21 mouse cellular contexts compared by ENCODE assay signal in the genomic region with DNA sequence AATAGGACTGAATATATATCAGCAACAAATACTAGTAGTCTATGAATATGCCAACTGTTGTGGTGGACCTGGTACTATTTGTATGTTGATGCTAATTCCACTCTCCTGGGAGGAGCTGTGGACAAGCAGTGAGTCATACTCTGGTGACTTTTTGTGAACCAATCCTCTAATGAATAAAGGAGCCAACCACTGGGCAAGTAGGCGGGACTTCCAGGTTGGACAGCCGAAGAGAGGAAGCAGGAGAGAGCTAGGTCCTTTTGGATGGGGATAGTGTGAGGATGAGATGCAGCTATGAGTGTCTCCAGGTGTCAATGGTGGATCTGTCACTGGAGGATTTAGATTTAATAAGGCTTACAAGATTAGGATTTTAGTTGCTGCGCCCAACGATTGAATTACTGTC.
A peak's percentile ranks its signal among the peaks of the same experiment; 100 is the strongest.
DNase-seq lines count a peak whose midpoint lies in the region; ATAC-seq and TF ChIP-seq lines count a peak whose summit lies in the region.
"Had no signal": no experiment of that assay in that cellular context is flagged by ENCODE, and none has a peak within 500 bp of the region (broad histone marks: within the 10 kb centered on the region; RNA-seq: fewer than 3 reads in every experiment).

No protein-coding gene starts in this region.

- TF ChIP-seq RAD21 in CH12.LX (IDR thresholded peaks at IDR 0.05; ENCODE audit: low read depth, low read length): no peak

- WGBS in heart, embryonic 12.5 days: 85% methylated on average over 4 of the region's 4 CpGs
- WGBS in midbrain, embryonic 15.5 days: 90% methylated on average over 4 of the region's 4 CpGs

- no peak for TF ChIP-seq EP300 in CH12.LX (IDR thresholded peaks at IDR 0.05; ENCODE audit: low read length)

- H3K4me2 ChIP-seq in heart, embryonic 12.5 days: no peak overlapping the region
- H3K4me2 ChIP-seq in CH12.LX (ENCODE audit: insufficient read depth, low read depth, poor library complexity, severe bottlenecking): peak overlapping the region; percentile 5; the same call in 1 of the 2 replicates
- H3K4me2 ChIP-seq in midbrain, embryonic 15.5 days: no peak overlapping the region
- H3K4me2 ChIP-seq: forebrain, embryonic 13.5 days; heart, embryonic 15.5 days; hindbrain, embryonic 13.5 days had no signal

- dilution Hi-C loops in CH12.LX (cut with MboI; ENCODE audit: extremely low pct_ligation_motif_present, extremely low pct_unique_long_range_greater_than_20kb, low sequenced_read_pairs): no loop called here

- no peak overlapping the region for H3K4me3 ChIP-seq in heart, embryonic 12.5 days
- no peak overlapping the region for H3K4me3 ChIP-seq in CH12.LX (replicated peaks in 1 of 3; ENCODE audit: low read depth in 2 of 3, low read length in 2 of 3, poor library complexity in 1 of 3)
- H3K4me3 ChIP-seq in midbrain, embryonic 15.5 days: no peak overlapping the region
- H3K4me3 ChIP-seq: embryonic facial prominence, embryonic 10.5 days; forebrain, embryonic 13.5 days; heart, embryonic 10.5 days; heart, embryonic 15.5 days; hindbrain, embryonic 13.5 days had no signal

- no peaks in the 10 kb centered on the region for H3K79me2 ChIP-seq in CH12.LX (replicated peaks; ENCODE audit: control insufficient read depth, extremely low read depth, insufficient read depth, poor library complexity, severe bottlenecking)

- H3K4me1 ChIP-seq in heart, embryonic 12.5 days (replicated peaks): peaks cover 15% of the 10 kb centered on the region
- peaks cover 0 to 3% of the 10 kb centered on the region in 2 experiments; a peak in 1 of 4 replicates for H3K4me1 ChIP-seq in CH12.LX (ENCODE audit: control insufficient read depth in 1 of 2, insufficient read depth in 2 of 2)
- H3K4me1 ChIP-seq in midbrain, embryonic 15.5 days: no peaks in the 10 kb centered on the region
- H3K4me1 ChIP-seq: embryonic facial prominence, embryonic 10.5 days; forebrain, embryonic 13.5 days; hindbrain, embryonic 13.5 days had no signal

- TF ChIP-seq CTCF in CH12.LX (conservative IDR thresholded peaks at IDR 0.05 in 1 of 2, IDR thresholded peaks at IDR 0.05 in 1 of 2; ENCODE audit: low read depth in 2 of 2, low read length in 2 of 2): no peak

- 0 out of 2 replicates have a peak, but pooled peaks have one; percentile 35 for TF ChIP-seq POLR2A in CH12.LX (IDR thresholded peaks at IDR 0.05; ENCODE audit: low read depth, low read length)

- H3K9me3 ChIP-seq in heart, embryonic 12.5 days (replicated peaks): no peaks in the 10 kb centered on the region
- no peaks in the 10 kb centered on the region for H3K9me3 ChIP-seq in CH12.LX (replicated peaks; ENCODE audit: low read length)
- no peaks in the 10 kb centered on the region for H3K9me3 ChIP-seq in midbrain, embryonic 15.5 days
- H3K9me3 ChIP-seq: embryonic facial prominence, embryonic 10.5 days; forebrain, embryonic 13.5 days; heart, embryonic 10.5 days; heart, embryonic 15.5 days; hindbrain, embryonic 13.5 days had no signal

- no peak overlapping the region for H3K9ac ChIP-seq in heart, embryonic 12.5 days
- H3K9ac ChIP-seq in CH12.LX (ENCODE audit: insufficient read depth, low read depth): no peak overlapping the region
- H3K9ac ChIP-seq in midbrain, embryonic 15.5 days: no peak overlapping the region
- H3K9ac ChIP-seq: forebrain, embryonic 13.5 days; forebrain, postnatal 0 days; heart, embryonic 15.5 days; hindbrain, embryonic 13.5 days had no signal

- H3K27ac ChIP-seq in heart, embryonic 12.5 days (ENCODE audit: poor library complexity, severe bottlenecking): no peak overlapping the region
- no peak overlapping the region for H3K27ac ChIP-seq in CH12.LX (ENCODE audit: insufficient read depth, low read depth)
- no peak overlapping the region for H3K27ac ChIP-seq in midbrain, embryonic 15.5 days
- H3K27ac ChIP-seq: embryonic facial prominence, embryonic 10.5 days; forebrain, embryonic 13.5 days; heart, embryonic 10.5 days; heart, embryonic 15.5 days; hindbrain, embryonic 13.5 days; hindbrain, postnatal 0 days had no signal

- no peaks in the 10 kb centered on the region for H3K36me3 ChIP-seq in heart, embryonic 12.5 days
- H3K36me3 ChIP-seq in CH12.LX (replicated peaks in 1 of 2; ENCODE audit: control insufficient read depth in 1 of 2, insufficient read depth in 1 of 2, low read length in 1 of 2): no peaks in the 10 kb centered on the region
- no peaks in the 10 kb centered on the region for H3K36me3 ChIP-seq in midbrain, embryonic 15.5 days (replicated peaks)
- H3K36me3 ChIP-seq: embryonic facial prominence, embryonic 10.5 days; heart, embryonic 10.5 days; heart, embryonic 15.5 days; hindbrain, embryonic 13.5 days had no signal

- 0 out of 2 replicates have a peak, but pooled peaks cover 4% of the 10 kb centered on the region for H3K27me3 ChIP-seq in heart, embryonic 12.5 days (replicated peaks)
- H3K27me3 ChIP-seq in CH12.LX (replicated peaks): no peaks in the 10 kb centered on the region
- H3K27me3 ChIP-seq in midbrain, embryonic 15.5 days (replicated peaks): no peaks in the 10 kb centered on the region
- H3K27me3 ChIP-seq: forebrain, embryonic 13.5 days; heart, embryonic 15.5 days; hindbrain, embryonic 13.5 days; Patski had no signal

- in situ Hi-C loops in CH12.LX (cut with MboI; ENCODE audit: low pct_ligation_motif_present, low pct_unique_long_range_greater_than_20kb, low sequenced_read_pairs): no loop called here

- ATAC-seq in heart, embryonic 12.5 days (ENCODE audit: insufficient number of reproducible peaks, low FRiP score): no peak
- no peak for ATAC-seq in midbrain, embryonic 15.5 days (replicated peaks)
- ATAC-seq: forebrain, embryonic 13.5 days; forebrain, postnatal 0 days; hindbrain, postnatal 0 days; Patski had no signal

- peak; percentile 50 for DNase-seq in heart, adult 11 months
- DNase-seq in CH12.LX (ENCODE audit: extremely low read depth) (peak; percentile 29), R1 (ENCODE audit: low read depth, low spot score) (peak; percentile 41)
- DNase-seq in gastrocnemius, postnatal 4 days (ENCODE audit: low spot score in 2 of 2): no peak
- no peak for DNase-seq in urinary bladder, postnatal 36 days (ENCODE audit: low spot score in 2 of 2)
- DNase-seq: adrenal gland, adult 2 months; adrenal gland, postnatal 25 days; cerebellum, adult 2 months; cerebellum, postnatal 10 days; forebrain, postnatal 0 days; gastrocnemius, postnatal 14 days; heart, postnatal 14 days had no signal

TF ChIP-seq in CH12.LX, 34 proteins besides CTCF, POLR2A, EP300 and RAD21:
- TF ChIP-seq MEF2A (IDR thresholded peaks at IDR 0.05; ENCODE audit: borderline replicate concordance, low read depth, low read length): no peak
- TF ChIP-seq BHLHE40 (IDR thresholded peaks at IDR 0.05; ENCODE audit: low read depth, low read length): no peak
- no peak for TF ChIP-seq USF2 (conservative IDR thresholded peaks at IDR 0.05; ENCODE audit: low read depth, low read length)
- no peak for TF ChIP-seq JUND (conservative IDR thresholded peaks at IDR 0.05; ENCODE audit: low read depth, low read length)
- TF ChIP-seq ZKSCAN1 (IDR thresholded peaks at IDR 0.05; ENCODE audit: borderline replicate concordance, low read depth, low read length): no peak
- TF ChIP-seq CHD2 (IDR thresholded peaks at IDR 0.05; ENCODE audit: low read length): no peak
- no peak for TF ChIP-seq KAT2A (IDR thresholded peaks at IDR 0.05; ENCODE audit: insufficient replicate concordance, low read length)
- TF ChIP-seq ZNF384 (IDR thresholded peaks at IDR 0.05; ENCODE audit: low read depth, low read length): no peak
- no peak for TF ChIP-seq E2F4 (IDR thresholded peaks at IDR 0.05; ENCODE audit: insufficient replicate concordance, low read depth, low read length)
- no peak for TF ChIP-seq ELF1 (IDR thresholded peaks at IDR 0.05; ENCODE audit: low read depth, low read length)
- no peak for TF ChIP-seq PAX5 (IDR thresholded peaks at IDR 0.05; ENCODE audit: low read length)
- no peak for TF ChIP-seq RCOR1 (conservative IDR thresholded peaks at IDR 0.05; ENCODE audit: low read depth, low read length)
- TF ChIP-seq MYC (IDR thresholded peaks at IDR 0.05; ENCODE audit: low read depth, low read length): no peak
- no peak for TF ChIP-seq GABPA (IDR thresholded peaks at IDR 0.05; ENCODE audit: insufficient replicate concordance, low read depth, low read length)
- no peak for TF ChIP-seq ZC3H11A (IDR thresholded peaks at IDR 0.05; ENCODE audit: low read depth, low read length)
- no peak for TF ChIP-seq CHD1 (IDR thresholded peaks at IDR 0.05; ENCODE audit: low read depth, low read length)

Comparison
In these comparisons a context has a peak if more than half of its experiments do, and no peak if none do; other contexts are left out.
1. DNase-seq: peak in heart, adult 11 months (single experiment), CH12.LX (single experiment) and R1 (single experiment); none in gastrocnemius, postnatal 4 days (0 of 2) and urinary bladder, postnatal 36 days (0 of 2).